Mouse (Mus musculus): ENCODE results near the gene Map7. TPM values are rescaled to one million over a fixed set of nuclear protein-coding genes. Genes with fewer than 3 reads are reported as not detected.

Map7 gene
- total RNA-seq (2014; rRNA removed) (13.7 and 15.6 TPM in 2 replicates), polyA plus RNA-seq (2012; rRNA removed) (9.5 and 11.1 TPM in 2 replicates)

GRCm38 (mm10) chr10:20148130-20148772, at the start of gene Map7:
Gene Map7, plus strand, starts transcription at chr10:20148471.
- peak within 1 kb of the TSS; percentile 32 for H3K27ac ChIP-seq (replicated peaks; ENCODE audit: insufficient read depth, low read depth, low read length)
- no peaks in the 10 kb centered on the region for H3K27me3 ChIP-seq (ENCODE audit: control insufficient read depth, insufficient read depth, low read length)
- H3K9ac ChIP-seq (ENCODE audit: low read depth, low read length): peak within 1 kb of the TSS; percentile 82
- 6% methylated on average over 51 of the region's 51 CpGs for WGBS
- DNase-seq (ENCODE audit: extremely low read depth, low read depth, low spot score): peak; percentile 56
- no peaks in the 10 kb centered on the region for H3K36me3 ChIP-seq (ENCODE audit: control insufficient read depth, insufficient read depth, low read length)
- H3K4me3 ChIP-seq (ENCODE audit: insufficient read depth, low read depth, low read length): peak within 1 kb of the TSS; percentile 72
- H3K4me1 ChIP-seq (ENCODE audit: control insufficient read depth, insufficient read depth, low read length): peaks cover under 1% of the 10 kb centered on the region; the same call in 1 of the 2 replicates
- H3K79me2 ChIP-seq (ENCODE audit: control insufficient read depth, insufficient read depth, low read length): peaks cover 4% of the 10 kb centered on the region; the same call in 1 of the 2 replicates
- no peak for TF ChIP-seq CTCF (IDR thresholded peaks at IDR 0.05; ENCODE audit: low read depth, low read length)
- no peak for TF ChIP-seq POLR2A (IDR thresholded peaks at IDR 0.05; ENCODE audit: extremely low read depth, insufficient read depth, low read length)

- Histone ChIP-seq H3K9ac (ENCODE audit: low read depth, low read length) (no peak overlapping the region), H3K4me1 (ENCODE audit: control insufficient read depth, insufficient read depth, low read length) (peaks cover 4% of the 10 kb centered on the region), H3K27ac (replicated peaks; ENCODE audit: insufficient read depth, low read depth, low read length) (no peak overlapping the region), H3K36me3 (ENCODE audit: control insufficient read depth, insufficient read depth, low read length) (peaks cover 28% of the 10 kb centered on the region), H3K79me2 (ENCODE audit: control insufficient read depth, insufficient read depth, low read length) (no peaks in the 10 kb centered on the region), H3K27me3 (ENCODE audit: control insufficient read depth, insufficient read depth, low read length) (no peaks in the 10 kb centered on the region), H3K4me3 (ENCODE audit: insufficient read depth, low read depth, low read length) (no peak overlapping the region)
- DNase-seq (ENCODE audit: extremely low read depth, low read depth, low spot score): no peak
- TF ChIP-seq POLR2A (IDR thresholded peaks at IDR 0.05; ENCODE audit: extremely low read depth, insufficient read depth, low read length): no peak
- no peak for TF ChIP-seq CTCF (IDR thresholded peaks at IDR 0.05; ENCODE audit: low read depth, low read length)
- WGBS: 97% methylated on average over 6 of the region's 6 CpGs
Observed at GRCm38 (mm10) chr10:20101456-20101855, 46.8 kb upstream of the Map7 start.

GRCm38 (mm10) chr10:20104271-20104931, 43.9 kb upstream of the Map7 start:
- Histone ChIP-seq H3K4me3 (ENCODE audit: insufficient read depth, low read depth, low read length) (no peak overlapping the region), H3K9ac (ENCODE audit: low read depth, low read length) (no peak overlapping the region), H3K27me3 (ENCODE audit: control insufficient read depth, insufficient read depth, low read length) (no peaks in the 10 kb centered on the region), H3K36me3 (ENCODE audit: control insufficient read depth, insufficient read depth, low read length) (peaks cover 36% of the 10 kb centered on the region), H3K27ac (replicated peaks; ENCODE audit: insufficient read depth, low read depth, low read length) (peak overlapping the region; percentile 64), H3K4me1 (ENCODE audit: control insufficient read depth, insufficient read depth, low read length) (peaks cover 4% of the 10 kb centered on the region), H3K79me2 (ENCODE audit: control insufficient read depth, insufficient read depth, low read length) (no peaks in the 10 kb centered on the region)
- 40% methylated on average over 8 of the region's 8 CpGs for WGBS
- DNase-seq (ENCODE audit: extremely low read depth, low read depth, low spot score): peak; percentile 92
- TF ChIP-seq POLR2A (IDR thresholded peaks at IDR 0.05; ENCODE audit: extremely low read depth, insufficient read depth, low read length): no peak
- TF ChIP-seq CTCF (IDR thresholded peaks at IDR 0.05; ENCODE audit: low read depth, low read length): no peak

- Histone ChIP-seq H3K9ac (ENCODE audit: low read depth, low read length) (no peak overlapping the region), H3K36me3 (ENCODE audit: control insufficient read depth, insufficient read depth, low read length) (peaks cover 27% of the 10 kb centered on the region), H3K4me3 (ENCODE audit: insufficient read depth, low read depth, low read length) (no peak overlapping the region), H3K27ac (replicated peaks; ENCODE audit: insufficient read depth, low read depth, low read length) (no peak overlapping the region), H3K27me3 (ENCODE audit: control insufficient read depth, insufficient read depth, low read length) (no peaks in the 10 kb centered on the region), H3K79me2 (ENCODE audit: control insufficient read depth, insufficient read depth, low read length) (no peaks in the 10 kb centered on the region), H3K4me1 (ENCODE audit: control insufficient read depth, insufficient read depth, low read length) (peaks cover 4% of the 10 kb centered on the region)
- DNase-seq (ENCODE audit: extremely low read depth, low read depth, low spot score): no peak
- WGBS: 90% methylated on average over 4 of the region's 4 CpGs
- TF ChIP-seq POLR2A (IDR thresholded peaks at IDR 0.05; ENCODE audit: extremely low read depth, insufficient read depth, low read length): no peak
Observed at GRCm38 (mm10) chr10:20105575-20105974, 42.7 kb upstream of the Map7 start.

- H3K27me3 ChIP-seq (ENCODE audit: control insufficient read depth, insufficient read depth, low read length): no peaks in the 10 kb centered on the region
- no peak for DNase-seq (ENCODE audit: extremely low read depth, low read depth, low spot score)
- 98% methylated on average over 14 of the region's 14 CpGs for WGBS
Observed at GRCm38 (mm10) chr10:20107031-20107430, 41.2 kb upstream of the Map7 start.

GRCm38 (mm10) chr10:20111508-20111907, 36.8 kb upstream of the Map7 start:
- Histone ChIP-seq H3K4me1 (ENCODE audit: control insufficient read depth, insufficient read depth, low read length) (no peaks in the 10 kb centered on the region), H3K9ac (ENCODE audit: low read depth, low read length) (no peak overlapping the region)
- WGBS: 87% methylated on average over 5 of the region's 5 CpGs

More at GRCm38 (mm10) chr10:20107031-20107430, 41.2 kb upstream of the Map7 start:
- TF ChIP-seq CTCF (IDR thresholded peaks at IDR 0.05; ENCODE audit: low read depth, low read length) (no peak), POLR2A (IDR thresholded peaks at IDR 0.05; ENCODE audit: extremely low read depth, insufficient read depth, low read length) (no peak)
- H3K36me3 ChIP-seq (ENCODE audit: control insufficient read depth, insufficient read depth, low read length): peaks cover 21% of the 10 kb centered on the region
- H3K27ac ChIP-seq (replicated peaks; ENCODE audit: insufficient read depth, low read depth, low read length): no peak overlapping the region
- no peak overlapping the region for H3K4me3 ChIP-seq (ENCODE audit: insufficient read depth, low read depth, low read length)
- H3K9ac ChIP-seq (ENCODE audit: low read depth, low read length): no peak overlapping the region
- peaks cover 4% of the 10 kb centered on the region for H3K4me1 ChIP-seq (ENCODE audit: control insufficient read depth, insufficient read depth, low read length)
- no peaks in the 10 kb centered on the region for H3K79me2 ChIP-seq (ENCODE audit: control insufficient read depth, insufficient read depth, low read length)

More at GRCm38 (mm10) chr10:20111508-20111907, 36.8 kb upstream of the Map7 start:
- no peaks in the 10 kb centered on the region for H3K27me3 ChIP-seq (ENCODE audit: control insufficient read depth, insufficient read depth, low read length)
- H3K79me2 ChIP-seq (ENCODE audit: control insufficient read depth, insufficient read depth, low read length): no peaks in the 10 kb centered on the region
- no peak overlapping the region for H3K4me3 ChIP-seq (ENCODE audit: insufficient read depth, low read depth, low read length)
- H3K36me3 ChIP-seq (ENCODE audit: control insufficient read depth, insufficient read depth, low read length): peaks cover 19% of the 10 kb centered on the region
- no peak for TF ChIP-seq POLR2A (IDR thresholded peaks at IDR 0.05; ENCODE audit: extremely low read depth, insufficient read depth, low read length)
- TF ChIP-seq CTCF (IDR thresholded peaks at IDR 0.05; ENCODE audit: low read depth, low read length): no peak
- DNase-seq (ENCODE audit: extremely low read depth, low read depth, low spot score): no peak
- no peak overlapping the region for H3K27ac ChIP-seq (replicated peaks; ENCODE audit: insufficient read depth, low read depth, low read length)

Data from liver, adult 2 months (tissue).